Mouse (Mus musculus): ENCODE measurements around the gene Soga3. TPM values are rescaled to one million over a fixed set of nuclear protein-coding genes. Genes with fewer than 3 reads are reported as not detected.

Soga3 gene
- total and polyA plus RNA-seq, 3 experiments: not detected

GRCm38 (mm10) chr10:29196811-29197210 is 53.2 kb downstream of the Soga3 start:
- dilution Hi-C loops (cut with MboI; ENCODE audit: extremely low pct_ligation_motif_present, extremely low pct_unique_long_range_greater_than_20kb, low sequenced_read_pairs) (no loop called here), in situ Hi-C loops (cut with MboI; ENCODE audit: low pct_ligation_motif_present, low pct_unique_long_range_greater_than_20kb, low sequenced_read_pairs) (no loop called here)
- H3K9ac ChIP-seq (ENCODE audit: insufficient read depth, low read depth): no peak overlapping the region
- no peak for DNase-seq (ENCODE audit: extremely low read depth)
- H3K9me3 ChIP-seq (replicated peaks; ENCODE audit: low read length): peaks cover 4% of the 10 kb centered on the region
- no peak overlapping the region for H3K4me2 ChIP-seq (ENCODE audit: insufficient read depth, low read depth, poor library complexity, severe bottlenecking)
- no peak for TF ChIP-seq ZNF384 (IDR thresholded peaks at IDR 0.05; ENCODE audit: low read depth, low read length)
- TF ChIP-seq CHD2 (IDR thresholded peaks at IDR 0.05; ENCODE audit: low read length): no peak
- no peak for TF ChIP-seq USF1 (IDR thresholded peaks at IDR 0.05; ENCODE audit: low read depth, low read length)
- TF ChIP-seq JUN (IDR thresholded peaks at IDR 0.05; ENCODE audit: insufficient read depth, low read depth, low read length): no peak
- no peak for TF ChIP-seq POLR2AphosphoS2 (IDR thresholded peaks at IDR 0.05; ENCODE audit: low read depth, low read length)
- no peak for TF ChIP-seq BHLHE40 (IDR thresholded peaks at IDR 0.05; ENCODE audit: low read depth, low read length)
- no peak for TF ChIP-seq MAZ (IDR thresholded peaks at IDR 0.05; ENCODE audit: low read depth, low read length)
- TF ChIP-seq NELFE (IDR thresholded peaks at IDR 0.05; ENCODE audit: low read depth, low read length): no peak
- no peak for TF ChIP-seq EP300 (IDR thresholded peaks at IDR 0.05; ENCODE audit: low read length)
- H3K79me2 ChIP-seq (replicated peaks; ENCODE audit: control insufficient read depth, extremely low read depth, insufficient read depth, poor library complexity, severe bottlenecking): no peaks in the 10 kb centered on the region
- no peaks in the 10 kb centered on the region for H3K4me1 ChIP-seq (ENCODE audit: control insufficient read depth in 1 of 2, insufficient read depth in 2 of 2)
- no peaks in the 10 kb centered on the region for H3K36me3 ChIP-seq (replicated peaks in 1 of 2; ENCODE audit: control insufficient read depth in 1 of 2, insufficient read depth in 1 of 2, low read length in 1 of 2)
- H3K4me3 ChIP-seq (replicated peaks in 1 of 3; ENCODE audit: low read depth in 2 of 3, low read length in 2 of 3, poor library complexity in 1 of 3): no peak overlapping the region
- no peak overlapping the region for H3K27ac ChIP-seq (ENCODE audit: insufficient read depth, low read depth)
- H3K27me3 ChIP-seq (replicated peaks): no peaks in the 10 kb centered on the region

- no peak within 1 kb of the TSS for H3K9ac ChIP-seq (ENCODE audit: insufficient read depth, low read depth)
- H3K36me3 ChIP-seq (replicated peaks in 1 of 2; ENCODE audit: control insufficient read depth in 1 of 2, insufficient read depth in 1 of 2, low read length in 1 of 2): no peaks in the 10 kb centered on the region
- peaks cover 4% of the 10 kb centered on the region for H3K9me3 ChIP-seq (replicated peaks; ENCODE audit: low read length)
- in situ Hi-C loops (cut with MboI; ENCODE audit: low pct_ligation_motif_present, low pct_unique_long_range_greater_than_20kb, low sequenced_read_pairs): no loop called here
- no peaks in the 10 kb centered on the region for H3K4me1 ChIP-seq (ENCODE audit: control insufficient read depth in 1 of 2, insufficient read depth in 2 of 2)
- H3K79me2 ChIP-seq (replicated peaks; ENCODE audit: control insufficient read depth, extremely low read depth, insufficient read depth, poor library complexity, severe bottlenecking): no peaks in the 10 kb centered on the region
- no peak for DNase-seq (ENCODE audit: extremely low read depth)
- dilution Hi-C loops (cut with MboI; ENCODE audit: extremely low pct_ligation_motif_present, extremely low pct_unique_long_range_greater_than_20kb, low sequenced_read_pairs): no loop called here
- no peak within 1 kb of the TSS for H3K4me3 ChIP-seq (replicated peaks in 1 of 3; ENCODE audit: low read depth in 2 of 3, low read length in 2 of 3, poor library complexity in 1 of 3)
- H3K4me2 ChIP-seq (ENCODE audit: insufficient read depth, low read depth, poor library complexity, severe bottlenecking): no peak within 1 kb of the TSS
- no peak within 1 kb of the TSS for H3K27ac ChIP-seq (ENCODE audit: insufficient read depth, low read depth)
- no peaks in the 10 kb centered on the region for H3K27me3 ChIP-seq (replicated peaks)
- no peak for TF ChIP-seq POLR2AphosphoS2 (IDR thresholded peaks at IDR 0.05; ENCODE audit: low read depth, low read length)
- TF ChIP-seq MAZ (IDR thresholded peaks at IDR 0.05; ENCODE audit: low read depth, low read length): no peak
- TF ChIP-seq EP300 (IDR thresholded peaks at IDR 0.05; ENCODE audit: low read length): no peak
- TF ChIP-seq SMC3 (IDR thresholded peaks at IDR 0.05; ENCODE audit: low read depth, low read length): no peak
- no peak for TF ChIP-seq NRF1 (IDR thresholded peaks at IDR 0.05; ENCODE audit: low read depth, low read length)
- no peak for TF ChIP-seq USF2 (conservative IDR thresholded peaks at IDR 0.05; ENCODE audit: low read depth, low read length)
- no peak for TF ChIP-seq MAFK (IDR thresholded peaks at IDR 0.05; ENCODE audit: insufficient replicate concordance, low read length)
- TF ChIP-seq CHD2 (IDR thresholded peaks at IDR 0.05; ENCODE audit: low read length): no peak
- TF ChIP-seq JUND (conservative IDR thresholded peaks at IDR 0.05; ENCODE audit: low read depth, low read length): no peak
- no peak for TF ChIP-seq JUN (IDR thresholded peaks at IDR 0.05; ENCODE audit: insufficient read depth, low read depth, low read length)
- TF ChIP-seq SIN3A (IDR thresholded peaks at IDR 0.05; ENCODE audit: low read length): no peak
- TF ChIP-seq ZNF384 (IDR thresholded peaks at IDR 0.05; ENCODE audit: low read depth, low read length): no peak
- TF ChIP-seq IRF4 (IDR thresholded peaks at IDR 0.05; ENCODE audit: low read depth, low read length): no peak
- TF ChIP-seq HCFC1 (IDR thresholded peaks at IDR 0.05; ENCODE audit: low read depth, low read length): no peak
- no peak for TF ChIP-seq ZC3H11A (IDR thresholded peaks at IDR 0.05; ENCODE audit: low read depth, low read length)
- TF ChIP-seq NELFE (IDR thresholded peaks at IDR 0.05; ENCODE audit: low read depth, low read length): no peak
These were observed 55.0 kb downstream of the Soga3 start, which contains the start of gene Gm49353 for GRCm38 (mm10) chr10:29198642-29199041. TSS of gene Gm49353 (plus strand) at chr10:29198954.
